Mouse (Mus musculus): ENCODE results near the gene Rapgef5.
"Not testable (repeated sequence)": the region's sequence is repeated elsewhere in the genome, so short reads cannot be mapped to it uniquely, and the experiment has no call there.

Rapgef5 gene

DNA sequence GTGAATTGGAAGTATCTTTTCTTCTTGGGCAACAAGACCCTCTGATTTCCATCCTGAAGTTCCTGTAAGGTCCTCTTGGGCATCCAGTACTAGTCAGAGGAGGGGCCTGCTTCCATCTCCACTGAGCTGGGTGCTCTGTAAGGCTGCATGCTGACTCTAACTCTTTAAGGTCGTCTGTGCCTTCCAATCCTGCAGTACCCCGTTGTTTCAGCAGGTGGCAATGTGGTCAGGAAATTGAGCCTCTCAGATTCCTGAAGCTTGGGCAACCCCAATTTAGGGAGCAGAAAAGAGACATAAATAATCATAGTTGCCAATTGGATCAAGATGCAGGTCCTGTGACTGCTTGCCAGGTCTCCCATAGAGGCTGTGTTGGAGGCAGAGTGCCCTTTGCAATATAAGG, 256.4 kb downstream of the Rapgef5 start:
- DNase-seq = peak; percentile 51 to 76

DNA sequence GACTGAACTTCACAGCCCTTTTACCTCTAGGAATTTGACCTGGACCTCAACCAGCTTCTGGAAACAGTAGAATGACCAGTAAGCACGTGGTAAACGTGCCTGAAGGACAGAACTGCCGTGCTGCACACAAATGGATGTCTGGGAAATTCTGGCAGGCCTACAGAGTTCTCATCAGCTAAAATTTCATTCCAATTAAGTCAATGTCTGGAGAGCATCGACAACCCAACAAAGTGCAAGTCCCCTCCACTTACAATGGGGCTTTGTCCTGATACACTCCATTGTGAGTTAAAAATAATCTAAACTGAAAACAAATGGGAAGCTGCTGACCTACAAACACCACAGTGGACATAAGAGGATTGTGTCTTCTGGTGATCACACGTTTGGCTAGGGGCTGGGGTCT, 260.6 kb downstream of the Rapgef5 start:
- DNase-seq = no peak

GRCm38 (mm10) chr12:117781360-117781759, 265.1 kb downstream of the Rapgef5 start:
- no peak for DNase-seq

DNA sequence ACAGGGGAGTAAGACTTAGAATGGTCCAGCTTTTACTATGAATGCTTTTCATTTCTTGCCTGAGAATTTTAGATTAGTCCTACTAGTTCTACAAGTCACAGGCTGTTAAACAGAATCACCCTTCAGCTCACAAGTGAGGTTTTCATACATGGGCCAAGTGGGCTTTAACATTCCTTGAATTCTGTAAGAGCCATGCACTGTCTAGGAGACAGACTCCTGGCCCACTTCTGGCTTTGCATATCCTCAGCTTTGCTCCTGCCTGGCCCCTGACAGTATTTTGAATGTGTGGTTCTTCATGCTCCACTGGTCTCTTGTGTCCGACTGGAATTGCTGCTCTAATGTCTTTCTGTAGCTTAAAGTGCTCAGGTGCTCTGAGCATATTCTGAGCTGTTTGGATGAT, 267.1 kb downstream of the Rapgef5 start:
- no peak for DNase-seq

DNA sequence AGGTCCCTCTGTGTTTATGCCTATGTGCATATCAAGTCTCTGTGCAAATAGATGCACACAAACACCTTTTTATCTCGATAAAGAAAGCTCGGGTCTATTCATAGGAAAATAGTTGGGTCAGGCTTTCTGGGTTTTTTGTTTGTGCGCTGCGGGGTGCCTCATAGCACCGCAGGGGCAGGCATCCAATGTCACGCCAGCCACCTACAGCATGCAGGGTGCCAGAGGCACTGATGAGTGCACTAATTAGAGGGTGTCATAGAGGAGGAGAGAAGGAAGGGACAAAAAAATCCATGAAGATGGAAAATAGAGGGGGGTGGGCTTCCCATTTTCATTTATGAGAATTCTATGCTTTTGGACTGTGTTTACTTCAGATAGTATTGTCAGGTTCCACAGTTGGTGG, 270.3 kb downstream of the Rapgef5 start:
- DNase-seq = no peak

- DNase-seq = no peak
Observed at GRCm38 (mm10) chr12:117788513-117789011, 272.3 kb downstream of the Rapgef5 start.

GRCm38 (mm10) chr12:117789017-117789416, 272.7 kb downstream of the Rapgef5 start:
- DNase-seq = no peak

DNA sequence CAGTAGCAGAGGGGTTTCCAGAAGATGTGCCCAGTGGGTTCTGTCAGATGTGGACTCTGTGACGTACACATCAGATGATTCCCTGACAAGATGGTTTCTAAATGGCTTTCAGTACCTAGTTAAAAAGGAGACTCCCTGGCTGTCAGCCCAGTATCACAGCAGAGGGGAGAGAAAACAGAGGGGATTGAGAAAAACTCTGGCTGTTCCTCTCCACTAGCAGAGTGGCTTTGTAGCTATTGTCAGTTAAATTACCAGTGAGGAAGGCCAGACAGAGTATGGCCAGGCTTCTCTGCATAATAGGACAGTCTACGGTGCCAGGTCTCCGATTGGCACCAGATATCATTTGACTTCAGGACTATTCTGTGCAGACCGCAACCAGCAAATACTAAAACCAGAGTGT, 279.0 kb downstream of the Rapgef5 start:
- no peak for DNase-seq

- not testable (repeated sequence) for DNase-seq
Observed at GRCm38 (mm10) chr12:117803989-117804388, 287.7 kb downstream of the Rapgef5 start, which contains the start of gene Cdca7l. Cdca7l (plus strand) TSS chr12:117804289.

DNA sequence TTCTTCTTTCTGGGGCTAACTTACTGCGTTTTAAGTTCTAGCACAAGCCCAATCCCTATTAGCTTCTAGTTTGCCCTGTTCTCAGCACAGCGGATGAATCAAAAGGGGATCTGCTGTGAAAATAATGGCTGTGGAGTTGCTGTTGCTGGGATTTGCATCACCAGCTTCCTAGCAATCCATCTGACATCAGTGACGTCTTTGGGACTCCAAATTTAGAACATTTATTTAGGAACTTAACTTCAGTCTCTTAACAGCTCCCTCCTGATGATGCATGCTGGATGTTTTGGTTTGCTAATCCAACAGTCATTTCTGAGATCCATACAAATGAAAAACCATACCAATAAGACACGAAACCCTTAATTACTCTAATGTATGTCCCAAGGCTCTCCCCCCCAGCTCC, 289.3 kb downstream of the Rapgef5 start:
- no peak for DNase-seq

DNA sequence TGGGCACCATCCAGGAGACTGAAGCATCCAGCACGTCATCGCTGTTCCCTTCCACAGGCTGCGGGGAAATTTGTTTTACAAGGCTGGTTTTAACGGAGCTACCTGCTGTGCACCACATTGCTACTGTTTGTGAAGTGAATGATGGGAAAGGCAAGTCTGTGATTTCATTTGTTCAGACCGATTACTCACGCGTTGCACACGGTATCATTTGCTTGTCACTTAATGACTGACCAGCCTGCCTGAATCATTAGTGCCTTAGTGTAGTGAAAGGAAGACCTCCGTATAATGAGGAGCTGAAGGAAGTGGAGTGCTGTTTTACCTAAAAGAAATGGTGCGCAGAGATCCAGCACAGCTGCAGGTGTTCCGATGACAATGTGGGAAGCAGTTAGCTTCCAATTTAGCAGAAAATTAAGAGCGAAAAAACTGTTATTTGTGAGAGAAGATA, 289.8 kb downstream of the Rapgef5 start:
- no peak for DNase-seq

GRCm38 (mm10) chr12:117806470-117806869, 290.2 kb downstream of the Rapgef5 start:
- DNase-seq = no peak

DNA sequence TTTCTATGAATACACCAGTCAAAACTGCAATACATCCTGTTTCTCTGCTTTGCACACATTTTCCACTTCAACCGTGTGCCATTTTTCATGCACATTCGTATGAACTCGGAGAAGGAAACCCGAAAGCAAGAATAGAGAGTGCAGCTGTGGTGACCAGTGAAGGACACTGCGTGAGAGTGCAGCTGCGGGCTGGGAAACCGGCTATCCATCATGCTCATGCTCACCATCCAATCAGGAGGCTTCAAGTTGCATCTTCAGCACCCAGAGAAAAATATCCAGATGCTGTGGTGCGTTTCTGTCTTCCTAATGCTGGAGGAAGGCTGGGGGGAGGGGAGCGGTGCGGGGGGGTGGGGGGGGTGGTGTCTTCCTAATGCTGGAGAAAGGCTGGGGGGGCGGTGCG, 291.4 kb downstream of the Rapgef5 start:
- no peak for DNase-seq

DNA sequence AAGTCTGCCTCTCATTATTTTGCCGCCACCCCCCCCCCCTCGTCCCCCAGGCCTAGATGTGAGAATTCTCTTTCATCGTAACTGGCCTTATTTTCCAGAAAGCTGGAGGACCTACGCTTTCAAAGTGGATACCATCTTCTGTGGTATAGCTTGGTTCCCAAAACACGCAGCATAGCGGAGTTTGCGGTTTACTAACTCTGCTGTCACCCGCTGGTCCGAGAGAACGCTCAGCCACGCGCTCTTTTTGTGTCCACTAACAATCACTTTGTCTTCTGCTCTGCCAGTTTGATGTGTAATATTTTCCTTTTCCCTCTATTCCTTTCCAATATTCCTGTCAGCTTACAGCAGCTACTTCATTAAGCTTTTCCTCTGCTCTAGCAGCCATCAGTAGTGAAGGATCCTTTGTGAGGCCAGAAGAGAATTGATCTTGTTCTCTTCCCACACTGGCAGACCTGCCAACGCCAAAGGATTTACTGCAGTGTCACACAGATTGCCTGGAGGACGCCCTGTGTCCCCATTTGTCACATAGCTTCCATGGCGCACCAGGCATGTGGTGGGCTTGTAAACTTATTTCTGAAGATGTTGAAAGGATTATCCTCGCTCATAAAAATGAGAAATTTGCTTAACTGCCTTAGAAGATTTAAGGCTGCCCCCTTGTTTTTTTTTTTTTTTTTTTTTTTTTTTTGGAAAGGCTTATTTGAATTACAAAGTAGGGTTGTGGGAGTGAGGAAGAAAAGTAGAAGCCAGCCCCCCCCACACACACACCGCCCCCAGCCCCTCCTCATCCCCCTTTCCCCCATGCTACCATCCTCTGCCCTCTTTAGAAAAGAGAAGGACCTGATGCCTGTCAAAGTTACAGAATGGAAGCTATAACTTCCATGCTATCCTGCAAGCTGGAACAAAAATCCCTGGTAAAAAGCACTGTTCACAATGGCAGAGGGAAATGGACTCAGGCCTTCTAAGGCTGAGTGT, 292.4 kb downstream of the Rapgef5 start:
- DNase-seq = no peak

All from kidney, postnatal 25 days (tissue).